Mouse (Mus musculus) heart, embryonic 14.5 days (tissue): ENCODE measurements at regions not wholly inside any gene's neighbourhood (a gene's known extent, or its start where the extent isn't known, plus 50 kb on each side); places are given as distances from the start of the nearest gene placed in this dataset.

Source experiments
- ATAC-seq: fragments of 200-750 bp; cut with Nextera tagmentation; 2 replicates; pipeline ENCODE4 v1.8.0; 2017; ENCODE audit warnings: low read depth, moderate TSS enrichment; ENCODE audit not compliant: insufficient number of reproducible peaks, insufficient read depth, low FRiP score
- H3K27ac ChIP-seq, 2 experiments: fragments of 200-500 bp in 1 of 2; fragments of 300-500 bp in 1 of 2; sonication (generic) in 1 of 2; replicated peaks in 1 of 2; 2 replicates each; pipeline ENCODE4 v1.5.1; 2012 to 2014; ENCODE audit warnings: low read depth in 2 of 2, low read length in 2 of 2, control low read depth in 1 of 2, mild to moderate bottlenecking in 1 of 2, mixed read lengths in 1 of 2; ENCODE audit not compliant: control insufficient read depth in 1 of 2, insufficient read depth in 1 of 2
- H3K27me3 ChIP-seq: fragments of 300-500 bp; sonication (generic); 2 replicates; pipeline ENCODE4 v1.6.1; 2014; ENCODE audit warnings: mild to moderate bottlenecking, low read length, control low read depth; ENCODE audit not compliant: control insufficient read depth, insufficient read depth
- H3K36me3 ChIP-seq: fragments of 300-500 bp; sonication (generic); 2 replicates; pipeline ENCODE4 v1.6.1; 2014; ENCODE audit warnings: mild to moderate bottlenecking, control low read depth, low read length, mixed read lengths; ENCODE audit not compliant: control insufficient read depth, insufficient read depth
- H3K4me1 ChIP-seq, 2 experiments: fragments of 200-500 bp in 1 of 2; fragments of 300-500 bp in 1 of 2; sonication (generic) in 1 of 2; 2 replicates each; pipeline ENCODE4 v1.6.1; 2012 to 2014; ENCODE audit warnings: low read length in 2 of 2, control low read depth in 1 of 2, mixed read lengths in 1 of 2; ENCODE audit not compliant: control insufficient read depth in 2 of 2, insufficient read depth in 2 of 2
- H3K4me2 ChIP-seq: fragments of 300-500 bp; sonication (generic); 2 replicates; pipeline ENCODE4 v1.6.1; 2014; ENCODE audit warnings: mild to moderate bottlenecking, low read length
- H3K4me3 ChIP-seq, 2 experiments: fragments of 200-500 bp in 1 of 2; fragments of 300-500 bp in 1 of 2; sonication (generic) in 1 of 2; 2 replicates each; pipeline ENCODE4 v1.5.1; 2012 to 2014; ENCODE audit warnings: low read length in 2 of 2, mild to moderate bottlenecking in 2 of 2, control low read depth in 1 of 2, low read depth in 1 of 2, moderate library complexity in 1 of 2; ENCODE audit not compliant: control insufficient read depth in 1 of 2, insufficient read depth in 1 of 2
- H3K9ac ChIP-seq: fragments of 300-500 bp; sonication (generic); 2 replicates; pipeline ENCODE4 v1.6.1; 2014; ENCODE audit warnings: mild to moderate bottlenecking, low read length
- H3K9me3 ChIP-seq: fragments of 300-500 bp; sonication (generic); 2 replicates; pipeline ENCODE4 v1.6.1; 2016; ENCODE audit warnings: low read length, control low read depth; ENCODE audit not compliant: control insufficient read depth
- WGBS: fragments of 180-500 bp; shearing (Covaris S2); extraction: QIAGEN DNeasy Blood & Tissue Kit; methylation state at CpG from one replicate; pipeline ENCODE4 v1.1.7; 2014; 5-methylcytosine and 5-hydroxymethylcytosine counted together

DNA sequence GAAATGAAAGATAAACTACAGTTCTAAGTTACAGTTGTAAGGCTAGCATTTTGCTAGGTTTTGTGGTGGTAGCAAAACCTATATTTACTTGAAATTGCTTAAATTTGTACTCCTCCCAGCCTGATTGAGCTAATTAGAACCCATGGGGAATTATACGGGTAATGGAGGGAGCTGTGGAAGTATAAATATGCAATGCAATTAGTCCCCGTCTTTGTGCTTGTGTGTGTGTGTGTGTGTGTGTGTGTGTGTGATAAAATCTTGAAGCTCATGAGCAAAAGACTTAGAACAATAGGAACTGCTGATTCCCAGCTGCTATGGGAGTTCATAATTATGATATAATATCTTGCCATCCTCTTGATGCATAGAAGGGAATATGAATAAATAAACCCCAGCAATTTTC, 321.7 kb upstream of the Thsd7b start:
- ATAC-seq = no peak

GRCm38 (mm10) chr1:128950512-128950911, 322.6 kb upstream of the Thsd7b start:
- Histone ChIP-seq H3K4me3 (no peak overlapping the region), H3K4me2 (no peak overlapping the region), H3K36me3 (no peaks in the 10 kb centered on the region), H3K27ac (no peak overlapping the region), H3K27me3 (no peaks in the 10 kb centered on the region), H3K9ac (no peak overlapping the region), H3K9me3 (no peaks in the 10 kb centered on the region), H3K4me1 (no peaks in the 10 kb centered on the region)
- no peak for ATAC-seq
- 74% methylated on average over 4 of the region's 4 CpGs for WGBS

More for the DNA sequence above, 321.7 kb upstream of the Thsd7b start:
- Histone ChIP-seq H3K4me1 (no peaks in the 10 kb centered on the region), H3K9me3 (no peaks in the 10 kb centered on the region), H3K9ac (no peak overlapping the region), H3K27ac (no peak overlapping the region), H3K27me3 (no peaks in the 10 kb centered on the region), H3K4me2 (no peak overlapping the region), H3K4me3 (no peak overlapping the region), H3K36me3 (no peaks in the 10 kb centered on the region)
- WGBS = 73% methylated on average over 2 of the region's 2 CpGs

GRCm38 (mm10) chr1:128914811-128915210, 322.7 kb upstream of the Cxcr4 start:
- H3K4me2 ChIP-seq = no peak overlapping the region
- WGBS = 61% methylated on average over 1 of the region's 1 CpGs
- no peaks in the 10 kb centered on the region for H3K27me3 ChIP-seq
- H3K9ac ChIP-seq = no peak overlapping the region
- no peaks in the 10 kb centered on the region for H3K4me1 ChIP-seq
- no peaks in the 10 kb centered on the region for H3K9me3 ChIP-seq
- no peaks in the 10 kb centered on the region for H3K36me3 ChIP-seq
- H3K4me3 ChIP-seq = no peak overlapping the region
- ATAC-seq = no peak
- no peak overlapping the region for H3K27ac ChIP-seq

- Histone ChIP-seq H3K9ac (no peak overlapping the region), H3K27me3 (no peaks in the 10 kb centered on the region), H3K9me3 (no peaks in the 10 kb centered on the region), H3K4me1 (0 out of 4 replicates have a peak, but pooled peaks cover 0 to 2% of the 10 kb centered on the region in 2 experiments), H3K4me3 (no peak overlapping the region), H3K27ac (no peak overlapping the region), H3K36me3 (no peaks in the 10 kb centered on the region), H3K4me2 (no peak overlapping the region)
- ATAC-seq = no peak
These were observed 320.4 kb upstream of the Cxcr4 start for GRCm38 (mm10) chr1:128912532-128912931.

DNA sequence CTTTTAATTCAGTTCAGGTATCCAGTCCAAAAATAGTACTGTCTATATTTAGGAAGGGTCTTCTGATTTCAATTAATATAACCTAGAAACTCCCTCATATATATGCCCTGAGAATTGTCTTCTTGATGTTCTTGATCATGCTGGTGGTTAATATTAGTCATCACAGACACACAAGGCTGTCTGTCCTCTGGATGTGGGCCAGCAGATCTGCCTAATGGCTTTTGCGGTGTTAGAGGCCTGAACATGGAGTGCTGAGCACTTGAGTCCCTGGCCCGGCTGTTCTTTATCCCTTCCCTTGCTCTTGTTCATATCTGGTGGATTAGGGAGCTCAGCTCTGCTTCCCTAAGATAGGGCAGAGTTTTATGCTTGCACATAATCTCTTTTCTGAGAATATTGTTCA, 315.5 kb upstream of the Cxcr4 start:
- no peaks in the 10 kb centered on the region for H3K9me3 ChIP-seq
- H3K4me1 ChIP-seq = 0 out of 4 replicates have a peak, but pooled peaks cover 0 to 3% of the 10 kb centered on the region in 2 experiments
- ATAC-seq = no peak
- H3K36me3 ChIP-seq = no peaks in the 10 kb centered on the region
- H3K27me3 ChIP-seq = no peaks in the 10 kb centered on the region
- no peak overlapping the region for H3K4me2 ChIP-seq
- no peak overlapping the region for H3K9ac ChIP-seq
- no peak overlapping the region for H3K27ac ChIP-seq
- H3K4me3 ChIP-seq = no peak overlapping the region
- 32% methylated on average over 2 of the region's 2 CpGs for WGBS

- no peak overlapping the region for H3K4me3 ChIP-seq
- H3K27me3 ChIP-seq = no peaks in the 10 kb centered on the region
- no peak for ATAC-seq
- H3K27ac ChIP-seq = no peak overlapping the region
- no peaks in the 10 kb centered on the region for H3K36me3 ChIP-seq
- H3K4me1 ChIP-seq = no peaks in the 10 kb centered on the region
- 84% methylated on average over 8 of the region's 8 CpGs for WGBS
- H3K4me2 ChIP-seq = no peak overlapping the region
- H3K9ac ChIP-seq = no peak overlapping the region
- no peaks in the 10 kb centered on the region for H3K9me3 ChIP-seq
These were observed 305.9 kb upstream of the Cxcr4 start for GRCm38 (mm10) chr1:128898025-128898424.

- no peak overlapping the region for H3K4me3 ChIP-seq
- H3K9ac ChIP-seq = no peak overlapping the region
- ATAC-seq = no peak
- WGBS = 51% methylated on average over 5 of the region's 5 CpGs
- H3K27ac ChIP-seq = no peak overlapping the region
- H3K9me3 ChIP-seq = no peaks in the 10 kb centered on the region
- H3K27me3 ChIP-seq = no peaks in the 10 kb centered on the region
- H3K4me1 ChIP-seq = no peaks in the 10 kb centered on the region
- no peaks in the 10 kb centered on the region for H3K36me3 ChIP-seq
- no peak overlapping the region for H3K4me2 ChIP-seq
These were observed 302.5 kb upstream of the Cxcr4 start for GRCm38 (mm10) chr1:128894546-128894945.

- H3K4me3 ChIP-seq = no peak overlapping the region
- H3K9ac ChIP-seq = no peak overlapping the region
- no peaks in the 10 kb centered on the region for H3K9me3 ChIP-seq
- ATAC-seq = no peak
- H3K27ac ChIP-seq = no peak overlapping the region
- no peaks in the 10 kb centered on the region for H3K4me1 ChIP-seq
- H3K27me3 ChIP-seq = no peaks in the 10 kb centered on the region
- H3K4me2 ChIP-seq = no peak overlapping the region
- no peaks in the 10 kb centered on the region for H3K36me3 ChIP-seq
These were observed 286.2 kb upstream of the Cxcr4 start for GRCm38 (mm10) chr1:128878291-128878690.
